Mouse (Mus musculus) lung, adult 2 months (tissue): ENCODE data around the gene Pld6.

Experiments used
- CTCF ChIP-seq: fragments of 200-500 bp; IDR thresholded peaks from 2 replicates; pipeline ENCODE4 v1.5.1; 2011; ENCODE audit warnings: mild to moderate bottlenecking, low read length, control low read depth; ENCODE audit not compliant: insufficient read depth
- POLR2A ChIP-seq: fragments of 200-500 bp; IDR thresholded peaks from 2 replicates; pipeline ENCODE4 v1.6.1; 2011; ENCODE audit warnings: low read depth, mild to moderate bottlenecking, control low read depth, low read length, borderline replicate concordance; ENCODE audit errors: extremely low read depth

DNA sequence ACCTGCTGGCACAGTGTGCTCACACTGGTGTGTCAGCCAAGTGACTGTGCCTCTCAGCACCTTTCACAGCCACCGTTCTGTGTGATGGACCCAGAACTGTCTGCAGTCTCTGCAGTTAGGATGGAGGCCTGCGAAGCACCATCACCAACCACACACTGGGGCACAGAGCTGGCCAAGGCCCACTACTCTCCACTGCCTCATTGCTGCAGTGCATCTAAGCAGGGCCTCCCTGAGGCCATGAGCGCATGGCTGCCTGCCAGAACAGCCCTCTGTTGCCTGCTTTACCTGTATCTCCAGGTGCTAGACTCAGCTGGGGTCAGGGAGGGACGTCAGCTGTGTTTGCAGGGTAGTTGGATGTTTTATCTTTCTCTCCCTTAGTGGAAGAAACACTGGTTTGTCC, 43.1 kb downstream of the Pld6 start:
- TF ChIP-seq CTCF (no peak), POLR2A (no peak)
